Mouse (Mus musculus): ENCODE measurements around the gene Msh3. TPM values are rescaled to one million over a fixed set of nuclear protein-coding genes. Genes with fewer than 3 reads are reported as not detected.
A peak's percentile ranks its signal among the peaks of the same experiment; 100 is the strongest.

Msh3 gene
- total RNA-seq, 2 experiments from 2014 or later, result 20.8 to 26.5 TPM

DNA sequence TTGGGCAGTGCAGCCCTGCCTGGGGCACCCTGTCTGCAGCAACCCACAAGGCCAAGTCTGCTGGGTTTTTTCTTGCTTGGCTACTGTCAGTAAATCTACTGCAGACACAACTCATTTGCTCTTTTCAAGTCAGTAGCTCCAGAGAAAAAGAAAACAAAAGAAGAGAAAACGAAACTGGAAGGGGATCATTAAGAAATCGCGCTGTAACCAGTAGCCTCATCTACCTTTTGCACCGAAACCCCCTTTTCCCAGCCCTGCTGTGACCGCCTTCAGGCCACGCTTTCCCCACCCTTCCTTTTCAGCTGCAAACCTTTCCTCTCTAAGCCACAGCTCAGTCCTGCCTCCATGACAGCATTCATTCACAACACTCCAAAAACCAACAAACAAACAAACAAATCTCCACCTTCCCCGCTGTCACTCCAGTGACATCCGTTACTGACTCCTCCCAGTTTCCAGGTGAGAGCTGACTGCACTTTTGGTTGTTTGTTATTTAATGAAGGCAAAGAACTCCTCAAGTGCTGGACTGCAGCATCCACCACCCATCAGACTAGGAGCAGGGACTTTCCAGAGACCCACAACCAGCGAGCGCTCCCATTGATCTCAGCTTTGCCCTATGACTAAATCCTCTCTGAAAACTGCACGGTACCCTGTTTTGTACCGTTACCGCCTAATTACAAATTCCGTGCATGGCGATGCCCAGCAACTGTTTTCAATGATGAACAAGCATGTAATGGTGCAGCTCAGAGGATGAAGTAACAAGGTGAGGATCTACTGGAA, 22.5 kb downstream of the Msh3 start:
- DNase-seq (ENCODE audit: extremely low spot score in 1 of 2, low spot score in 1 of 2), result no peak

- DNase-seq (ENCODE audit: extremely low spot score in 1 of 2, low spot score in 1 of 2), result no peak
Observed at GRCm38 (mm10) chr13:92330621-92331020, 24.2 kb downstream of the Msh3 start.

DNA sequence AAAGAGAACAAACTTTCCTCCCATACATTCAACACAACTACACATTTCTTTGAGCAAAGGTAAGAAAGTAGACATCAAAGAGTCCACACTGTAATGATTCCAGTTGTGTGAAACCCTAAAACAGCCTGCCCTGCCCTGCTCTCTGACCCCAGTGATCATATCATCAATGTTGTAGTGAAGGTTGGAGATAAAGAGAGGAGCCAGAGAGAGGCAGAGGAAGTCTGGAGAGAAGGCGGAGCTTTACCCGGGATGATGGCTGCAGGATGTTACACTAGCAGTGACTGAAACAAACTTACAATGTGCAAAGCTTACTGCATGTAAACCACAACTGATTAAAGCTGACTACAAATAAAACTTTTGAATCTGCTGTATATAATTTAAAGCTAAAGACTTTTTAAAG, 26.8 kb downstream of the Msh3 start:
- no peak for DNase-seq (ENCODE audit: extremely low spot score in 1 of 2, low spot score in 1 of 2)

- DNase-seq (ENCODE audit: extremely low spot score in 1 of 2, low spot score in 1 of 2), result no peak
Observed at GRCm38 (mm10) chr13:92326030-92326429, 28.8 kb downstream of the Msh3 start.

- no peak for DNase-seq (ENCODE audit: extremely low spot score in 1 of 2, low spot score in 1 of 2)
Observed at GRCm38 (mm10) chr13:92320770-92321169, 34.0 kb downstream of the Msh3 start.

- no peak for DNase-seq (ENCODE audit: extremely low spot score in 1 of 2, low spot score in 1 of 2)
Observed at GRCm38 (mm10) chr13:92314613-92315012, 40.2 kb downstream of the Msh3 start.

- no peak for DNase-seq (ENCODE audit: extremely low spot score in 1 of 2, low spot score in 1 of 2)
Observed at GRCm38 (mm10) chr13:92305680-92306079, 49.1 kb downstream of the Msh3 start, which contains the start of gene Gm20379. Gene Gm20379 (plus strand): TSS chr13:92305980.

- DNase-seq (ENCODE audit: extremely low spot score in 1 of 2, low spot score in 1 of 2), result no peak
Observed at GRCm38 (mm10) chr13:92304291-92304690, 50.5 kb downstream of the Msh3 start.

GRCm38 (mm10) chr13:92303062-92303948, 51.5 kb downstream of the Msh3 start:
- no peak for DNase-seq (ENCODE audit: extremely low spot score in 1 of 2, low spot score in 1 of 2)

- DNase-seq (ENCODE audit: extremely low spot score in 1 of 2, low spot score in 1 of 2), result no peak
Observed at GRCm38 (mm10) chr13:92302466-92302865, 52.3 kb downstream of the Msh3 start.

DNA sequence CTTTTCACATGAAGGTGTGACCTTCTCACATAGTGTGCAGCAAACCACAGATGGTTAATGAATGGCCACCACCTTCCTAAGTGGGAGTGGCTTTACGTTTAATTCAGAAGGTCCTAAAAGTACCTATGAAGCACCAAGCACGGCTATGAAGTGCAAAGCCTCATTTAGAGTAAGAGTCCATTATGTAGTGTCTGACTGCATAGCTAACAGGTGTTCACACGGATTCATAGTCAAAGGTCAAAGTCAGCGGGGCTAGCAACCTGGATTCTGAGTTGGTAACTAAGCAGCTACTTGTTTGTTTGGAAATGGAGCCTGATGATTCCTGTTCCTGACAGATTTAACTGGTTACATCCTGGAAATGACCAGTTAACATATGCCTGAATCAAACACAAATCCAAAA, 53.0 kb downstream of the Msh3 start:
- DNase-seq (ENCODE audit: extremely low spot score in 1 of 2, low spot score in 1 of 2), result no peak

GRCm38 (mm10) chr13:92299522-92299921, 55.3 kb downstream of the Msh3 start:
- DNase-seq (ENCODE audit: extremely low spot score in 1 of 2, low spot score in 1 of 2), result no peak

DNA sequence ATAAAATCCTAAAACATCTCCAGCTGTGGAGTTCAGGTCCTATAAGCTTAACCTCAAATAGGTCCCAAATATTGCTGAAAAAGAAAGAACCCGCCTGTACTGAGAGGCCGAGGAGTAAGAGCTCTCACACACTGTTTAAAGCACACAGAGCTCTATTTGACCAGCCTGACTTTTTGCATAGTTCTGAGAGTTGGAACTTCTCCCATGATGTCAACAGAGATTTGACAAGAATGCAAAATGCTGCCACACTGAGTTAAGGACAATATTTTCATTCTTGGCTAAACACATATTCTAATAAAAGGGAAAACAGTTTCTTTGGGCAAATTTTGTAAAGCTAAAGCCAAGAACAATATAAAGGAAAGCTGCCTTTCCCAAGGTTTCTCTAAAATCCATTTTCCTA, 57.8 kb downstream of the Msh3 start:
- DNase-seq (ENCODE audit: extremely low spot score in 1 of 2, low spot score in 1 of 2), result no peak

DNA sequence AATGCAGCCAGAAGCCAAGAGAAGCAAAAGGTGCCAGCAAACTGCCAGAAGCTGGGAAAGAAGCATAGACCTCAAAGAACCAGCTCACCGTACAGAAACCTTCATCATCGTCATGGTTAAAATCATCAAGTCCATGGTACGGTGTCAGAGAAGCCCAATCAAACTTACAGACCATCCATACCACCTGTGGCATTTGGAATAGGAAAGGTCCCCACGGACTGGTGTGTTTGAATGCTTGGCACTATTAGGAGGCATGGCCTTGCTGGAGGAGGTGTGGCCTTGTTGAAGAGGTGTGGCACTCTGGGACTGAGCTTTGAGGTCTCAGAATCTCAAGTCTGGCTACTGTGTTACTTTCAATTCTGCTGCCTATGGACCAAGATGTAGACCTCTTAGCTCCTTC, 58.3 kb downstream of the Msh3 start:
- no peak for DNase-seq (ENCODE audit: extremely low spot score in 1 of 2, low spot score in 1 of 2)

GRCm38 (mm10) chr13:92293883-92294282, 60.9 kb downstream of the Msh3 start:
- DNase-seq (ENCODE audit: extremely low spot score in 1 of 2, low spot score in 1 of 2), result no peak

GRCm38 (mm10) chr13:92291605-92292004, 63.2 kb downstream of the Msh3 start:
- DNase-seq (ENCODE audit: extremely low spot score in 1 of 2, low spot score in 1 of 2), result no peak

- no peak for DNase-seq (ENCODE audit: extremely low spot score in 1 of 2, low spot score in 1 of 2)
Observed at GRCm38 (mm10) chr13:92277027-92277426, 77.8 kb downstream of the Msh3 start.

DNA sequence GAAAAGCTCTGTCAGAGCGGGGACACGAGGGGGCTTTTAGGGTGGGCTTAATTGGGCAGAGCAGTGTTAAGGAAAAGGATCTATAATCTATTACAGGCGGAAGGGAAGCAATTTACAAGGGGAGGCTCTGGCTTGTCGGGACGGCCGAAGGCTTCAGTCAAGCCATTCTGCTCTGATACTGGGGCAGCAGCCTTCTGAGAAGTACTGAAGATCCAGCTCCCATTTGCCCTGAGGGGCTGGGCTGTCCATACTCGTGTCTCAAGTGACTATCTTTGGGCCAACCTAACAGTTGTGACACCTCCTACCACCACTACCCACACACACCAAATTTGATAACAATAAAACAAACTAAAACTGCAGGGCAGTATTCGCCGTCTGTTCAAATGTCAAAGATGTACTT, 79.5 kb downstream of the Msh3 start:
- no peak for DNase-seq (ENCODE audit: extremely low spot score in 1 of 2, low spot score in 1 of 2)

- DNase-seq (ENCODE audit: extremely low spot score in 1 of 2, low spot score in 1 of 2), result peak in 1 of 2 experiments; percentile 20
Observed at GRCm38 (mm10) chr13:92274274-92275198, 80.3 kb downstream of the Msh3 start.

GRCm38 (mm10) chr13:92267076-92267475, 87.7 kb downstream of the Msh3 start:
- DNase-seq (ENCODE audit: extremely low spot score in 1 of 2, low spot score in 1 of 2), result no peak

Data from layer of hippocampus, postnatal 25 days (tissue).